Mouse (Mus musculus) kidney, embryonic 16.5 days (tissue): Measurements from ENCODE around the gene Znrf3. TPM values are rescaled to one million over a fixed set of nuclear protein-coding genes. Genes with fewer than 3 reads are reported as not detected.
"Not testable (repeated sequence)": the region's sequence is repeated elsewhere in the genome, so short reads cannot be mapped to it uniquely, and the experiment has no call there.

Experiments
- ATAC-seq: fragments of 200-750 bp; cut with Nextera tagmentation; 2 replicates; pipeline ENCODE4 v1.8.0; 2017; ENCODE audit warnings: moderate TSS enrichment; ENCODE audit not compliant: low FRiP score, low TSS enrichment
- H3K27ac ChIP-seq: fragments of 300-500 bp; sonication (generic); 2 replicates; pipeline ENCODE4 v1.5.1; 2014; ENCODE audit warnings: low read length
- H3K27me3 ChIP-seq: fragments of 300-500 bp; sonication (generic); 2 replicates; pipeline ENCODE4 v1.6.1; 2014; ENCODE audit warnings: low read length, control low read depth, mixed read lengths; ENCODE audit not compliant: insufficient read depth
- H3K36me3 ChIP-seq: fragments of 300-500 bp; sonication (generic); 2 replicates; pipeline ENCODE4 v1.6.1; 2014; ENCODE audit warnings: low read length, control low read depth, mixed read lengths; ENCODE audit not compliant: insufficient read depth
- H3K4me1 ChIP-seq: fragments of 300-500 bp; sonication (generic); 2 replicates; pipeline ENCODE4 v1.6.1; 2014; ENCODE audit warnings: low read length, control low read depth, mixed read lengths; ENCODE audit not compliant: insufficient read depth
- H3K4me2 ChIP-seq: fragments of 300-500 bp; sonication (generic); replicated peaks from 2 replicates; pipeline ENCODE4 v1.6.1; 2014; ENCODE audit warnings: low read depth, low read length
- H3K4me3 ChIP-seq: fragments of 300-500 bp; sonication (generic); 2 replicates; pipeline ENCODE4 v1.5.1; 2014; ENCODE audit warnings: mild to moderate bottlenecking, low read length
- H3K9ac ChIP-seq: fragments of 300-500 bp; sonication (generic); replicated peaks from 2 replicates; pipeline ENCODE4 v1.6.1; 2014; ENCODE audit warnings: low read length
- H3K9me3 ChIP-seq: fragments of 300-500 bp; sonication (generic); 2 replicates; pipeline ENCODE4 v1.6.1; 2016; ENCODE audit warnings: low read length, control low read depth
- WGBS: fragments of 180-500 bp; shearing (Covaris S2); extraction: QIAGEN DNeasy Blood & Tissue Kit; methylation state at CpG from one replicate; pipeline ENCODE4 v1.1.7; 2014; 5-methylcytosine and 5-hydroxymethylcytosine counted together
- polyA plus RNA-seq: library from polyadenylated mRNA; unstranded; fragments of >200 nt; fragmentation: Nextera tagmentation; extraction: Ambion mirVana; gene quantifications from 2 replicates; pipeline ENCODE4 v1.2.1, GENCODE M21; 2015

Gene Znrf3
- polyA plus RNA-seq, result 16.5 and 18.8 TPM in 2 replicates

DNA sequence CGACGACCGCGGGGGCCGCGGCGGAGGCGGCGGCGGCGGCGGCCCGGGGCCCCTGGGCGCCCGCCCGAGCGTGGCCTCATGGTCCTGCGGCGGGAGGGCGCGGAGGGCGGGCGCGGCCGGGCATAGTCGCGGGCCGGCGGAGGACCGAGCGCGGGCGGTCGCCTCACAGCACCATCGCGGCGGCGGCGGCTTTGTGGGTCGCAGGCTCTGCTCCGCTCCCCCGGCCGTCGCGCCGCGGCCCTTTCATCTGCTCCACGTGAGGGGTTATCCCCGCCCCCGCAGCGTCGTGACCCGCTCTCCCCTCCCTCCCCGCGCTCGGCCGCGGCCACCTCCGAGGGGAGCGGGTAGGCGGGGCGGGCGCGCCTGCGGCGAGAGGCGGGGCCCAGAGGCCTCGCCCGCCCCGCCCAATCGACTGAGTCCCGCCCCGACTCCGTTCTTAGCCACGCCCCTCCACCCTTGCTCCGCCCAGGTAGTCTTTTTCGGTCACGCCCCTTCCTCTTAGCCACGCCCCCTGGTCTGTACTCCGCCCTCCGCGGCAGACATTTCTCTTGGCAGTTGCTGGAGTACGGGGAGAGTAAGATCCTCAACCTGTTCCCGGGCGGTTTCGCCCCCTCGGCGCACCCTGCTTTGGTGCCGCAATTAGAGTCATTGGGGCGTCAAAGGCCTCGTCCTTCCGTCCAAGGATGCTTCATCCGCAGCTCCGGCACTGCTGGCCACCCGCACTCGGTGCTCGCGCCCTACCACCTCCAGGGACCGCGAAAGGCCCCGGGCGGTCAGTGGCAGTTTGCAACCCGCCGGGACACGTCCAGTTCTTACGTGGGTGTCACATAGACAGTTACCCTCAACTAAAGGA lies at the start of gene Znrf3:
Znrf3 (minus strand) TSS at position 249 of the 853 bp plus-strand sequence.
- H3K27me3 ChIP-seq, result no peaks in the 10 kb centered on the region
- peak within 1 kb of the TSS; percentile 74 for H3K4me3 ChIP-seq
- peak within 1 kb of the TSS; percentile 89 for H3K27ac ChIP-seq
- no peaks in the 10 kb centered on the region for H3K36me3 ChIP-seq
- under 1% methylated on average over 66 of the region's 106 CpGs for WGBS
- H3K4me1 ChIP-seq, result peaks cover 27% of the 10 kb centered on the region
- peak within 1 kb of the TSS; percentile 75 for H3K4me2 ChIP-seq
- H3K9me3 ChIP-seq, result no peaks in the 10 kb centered on the region
- H3K9ac ChIP-seq, result peak within 1 kb of the TSS; percentile 87
- ATAC-seq, result peak; percentile 92

DNA sequence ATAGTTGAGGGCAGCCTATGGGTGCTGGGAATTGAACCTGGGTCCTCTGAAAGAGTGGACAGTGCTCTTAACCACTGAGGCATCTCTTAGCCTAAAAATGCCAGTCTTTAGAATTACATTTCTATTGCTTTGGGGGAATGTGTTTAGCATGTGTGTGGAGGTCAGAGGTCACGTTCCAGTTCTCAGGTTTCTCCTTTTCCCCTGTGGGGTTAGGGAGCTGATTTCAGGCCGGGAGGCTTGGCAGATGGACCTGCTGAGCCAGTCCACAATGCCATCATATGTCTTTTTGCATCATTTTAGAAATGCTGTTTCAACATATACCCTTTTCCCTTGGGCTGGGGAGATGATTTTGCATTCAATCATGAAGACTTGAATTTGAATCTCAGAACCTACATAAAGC lies 49.2 kb upstream of the Znrf3 start:
- Histone ChIP-seq H3K4me1 (peaks cover 4% of the 10 kb centered on the region), H3K4me2 (no peak overlapping the region), H3K36me3 (no peaks in the 10 kb centered on the region), H3K27me3 (no peaks in the 10 kb centered on the region), H3K4me3 (no peak overlapping the region), H3K9me3 (no peaks in the 10 kb centered on the region), H3K27ac (no peak overlapping the region), H3K9ac (no peak overlapping the region)
- WGBS, result 31% methylated on average over 2 of the region's 2 CpGs
- ATAC-seq, result no peak

DNA sequence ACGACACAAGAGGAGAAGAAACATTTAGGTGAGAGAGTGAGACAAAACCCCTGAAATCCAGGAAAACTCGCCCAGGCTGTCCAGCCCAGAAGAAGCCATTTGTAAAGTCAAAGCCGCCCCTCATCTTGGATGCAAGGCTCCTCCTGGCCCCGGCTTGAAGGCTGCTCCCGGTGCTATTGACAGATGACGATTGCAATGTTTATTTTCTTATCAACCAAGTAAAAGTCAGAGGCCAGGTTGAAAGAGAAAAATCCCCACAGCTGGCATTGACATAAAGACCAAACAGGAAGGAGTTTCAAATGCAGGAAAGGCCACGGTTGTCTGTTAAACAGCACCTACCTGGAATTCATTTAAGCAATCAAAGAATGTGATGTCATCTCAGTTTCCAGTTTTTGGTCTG lies 47.3 kb upstream of the Znrf3 start:
- no peak overlapping the region for H3K4me2 ChIP-seq

GRCm38 (mm10) chr11:5490989-5491656 lies 46.5 kb upstream of the Znrf3 start:
- H3K4me3 ChIP-seq, result no peak overlapping the region
- ATAC-seq, result no peak
- H3K4me1 ChIP-seq, result no peaks in the 10 kb centered on the region
- H3K27ac ChIP-seq, result no peak overlapping the region
- H3K27me3 ChIP-seq, result no peaks in the 10 kb centered on the region
- no peak overlapping the region for H3K4me2 ChIP-seq
- no peaks in the 10 kb centered on the region for H3K36me3 ChIP-seq
- no peak overlapping the region for H3K9ac ChIP-seq
- H3K9me3 ChIP-seq, result no peaks in the 10 kb centered on the region
- 79% methylated on average over 10 of the region's 10 CpGs for WGBS

More for the DNA sequence above, 47.3 kb upstream of the Znrf3 start:
- Histone ChIP-seq H3K4me1 (no peaks in the 10 kb centered on the region), H3K4me3 (no peak overlapping the region), H3K27ac (no peak overlapping the region), H3K9ac (no peak overlapping the region), H3K36me3 (no peaks in the 10 kb centered on the region), H3K27me3 (no peaks in the 10 kb centered on the region), H3K9me3 (no peaks in the 10 kb centered on the region)
- ATAC-seq, result no peak
- WGBS, result 61% methylated on average over 7 of the region's 7 CpGs

DNA sequence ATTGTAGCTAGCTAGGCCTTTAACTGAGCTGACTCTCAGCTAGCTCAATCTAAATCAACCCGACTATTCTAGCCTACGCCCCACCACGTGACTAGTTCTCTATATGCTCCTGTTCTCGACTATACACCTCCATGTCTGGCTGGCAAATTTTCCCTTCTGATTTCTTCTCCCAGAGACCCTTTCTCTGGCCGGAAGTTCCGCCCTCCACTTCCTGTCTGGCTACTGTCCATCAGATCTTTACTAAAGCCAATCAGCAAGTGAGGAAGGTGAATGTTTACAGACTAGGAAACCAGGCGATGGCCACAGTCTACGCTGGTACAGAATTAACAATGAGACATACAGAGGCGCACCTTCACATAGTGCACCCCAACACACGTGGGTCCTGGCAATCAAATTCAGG lies 44.8 kb upstream of the Znrf3 start:
- H3K27me3 ChIP-seq, H3K4me2 ChIP-seq, H3K9me3 ChIP-seq, H3K27ac ChIP-seq, ATAC-seq, H3K4me1 ChIP-seq, H3K9ac ChIP-seq, H3K4me3 ChIP-seq, H3K36me3 ChIP-seq: not testable (repeated sequence)
- 87% methylated on average over 10 of the region's 10 CpGs for WGBS

GRCm38 (mm10) chr11:5485193-5486011 lies 40.8 kb upstream of the Znrf3 start:
- Histone ChIP-seq H3K27me3 (no peaks in the 10 kb centered on the region), H3K9me3 (no peaks in the 10 kb centered on the region), H3K4me1 (peaks cover 5% of the 10 kb centered on the region), H3K4me3 (peak overlapping the region; percentile 48), H3K4me2 (peak overlapping the region; percentile 81), H3K27ac (peak overlapping the region; percentile 54; the same call in 1 of the 2 replicates), H3K9ac (peak overlapping the region; percentile 73), H3K36me3 (no peaks in the 10 kb centered on the region)
- ATAC-seq, result peak; percentile 79
- WGBS, result 13% methylated on average over 15 of the region's 15 CpGs

DNA sequence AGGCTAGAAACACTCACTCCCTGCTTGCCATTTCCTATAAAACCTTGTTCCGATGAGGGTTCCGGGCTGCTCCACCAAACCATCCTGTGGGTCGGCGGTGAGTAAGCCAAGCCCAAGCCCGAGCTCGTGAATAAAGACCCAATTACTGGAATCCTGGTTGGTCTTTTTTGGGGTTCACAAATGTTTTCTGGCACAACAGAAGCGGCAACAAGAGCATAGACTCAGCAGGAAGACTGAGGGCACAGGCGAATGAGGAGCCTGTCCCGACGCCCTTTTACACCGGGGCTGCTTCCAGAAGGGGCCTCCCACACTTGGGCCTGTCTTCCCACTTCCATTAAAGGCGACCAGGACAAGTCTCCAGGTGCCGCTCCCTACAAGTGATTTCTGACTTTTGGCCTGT lies 37.9 kb upstream of the Znrf3 start:
- Histone ChIP-seq H3K4me2 (no peak overlapping the region), H3K36me3 (no peaks in the 10 kb centered on the region), H3K27me3 (no peaks in the 10 kb centered on the region), H3K9ac (no peak overlapping the region), H3K4me1 (peaks cover 5% of the 10 kb centered on the region), H3K4me3 (no peak overlapping the region), H3K9me3 (no peaks in the 10 kb centered on the region), H3K27ac (no peak overlapping the region)
- ATAC-seq, result no peak
- 70% methylated on average over 13 of the region's 13 CpGs for WGBS

DNA sequence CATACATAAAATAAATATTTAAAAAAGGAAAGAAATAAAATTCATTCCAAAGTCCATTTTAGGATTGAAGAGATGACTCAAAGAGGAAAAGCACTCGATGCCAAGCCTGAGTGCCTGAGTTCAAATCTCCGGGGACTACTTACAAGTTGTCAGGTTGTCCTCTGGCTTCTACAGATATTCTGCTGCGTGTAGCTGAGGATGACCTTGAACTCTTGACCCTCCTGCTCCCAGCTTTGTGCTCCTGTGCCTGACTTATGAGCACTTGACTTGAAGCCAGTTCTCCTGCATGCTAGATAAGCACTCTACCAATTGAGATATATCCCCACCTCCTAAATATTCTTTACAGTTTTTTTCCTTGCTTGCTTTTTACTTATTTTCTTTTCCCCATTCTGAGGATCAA lies 34.2 kb upstream of the Znrf3 start:
- H3K4me3 ChIP-seq, result no peak overlapping the region
- no peak for ATAC-seq
- no peak overlapping the region for H3K9ac ChIP-seq
- no peaks in the 10 kb centered on the region for H3K36me3 ChIP-seq
- no peaks in the 10 kb centered on the region for H3K27me3 ChIP-seq
- H3K4me1 ChIP-seq, result no peaks in the 10 kb centered on the region
- 89% methylated on average over 3 of the region's 3 CpGs for WGBS
- H3K27ac ChIP-seq, result no peak overlapping the region
- H3K4me2 ChIP-seq, result no peak overlapping the region
- no peaks in the 10 kb centered on the region for H3K9me3 ChIP-seq

DNA sequence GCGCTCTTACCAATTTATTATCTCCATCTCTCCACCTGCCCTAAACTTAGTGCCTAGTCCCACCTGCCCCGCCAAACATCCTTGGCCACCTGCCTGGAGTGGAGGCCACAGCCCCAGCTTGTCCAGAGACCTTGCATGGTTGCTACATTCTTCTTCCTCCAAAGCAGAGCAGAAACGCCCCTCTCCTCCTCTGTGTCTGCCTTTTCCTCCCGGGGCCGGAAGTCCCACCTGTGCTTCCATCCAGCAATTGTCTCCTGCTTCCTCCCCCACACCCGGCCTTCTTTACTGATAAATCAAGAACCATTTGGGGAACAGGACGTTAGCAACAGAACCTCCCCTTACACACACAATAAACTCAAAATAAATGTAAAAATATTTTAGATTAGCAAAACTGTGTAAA lies 33.5 kb upstream of the Znrf3 start:
- H3K4me3 ChIP-seq, result no peak overlapping the region
- H3K36me3 ChIP-seq, result no peaks in the 10 kb centered on the region
- ATAC-seq, result no peak
- H3K4me2 ChIP-seq, result no peak overlapping the region
- no peak overlapping the region for H3K9ac ChIP-seq
- H3K27me3 ChIP-seq, result no peaks in the 10 kb centered on the region
- WGBS, result 64% methylated on average over 7 of the region's 7 CpGs
- no peaks in the 10 kb centered on the region for H3K9me3 ChIP-seq
- no peaks in the 10 kb centered on the region for H3K4me1 ChIP-seq
- no peak overlapping the region for H3K27ac ChIP-seq
